Mouse (Mus musculus): Measurements from ENCODE around the gene Qrich1. TPM values are rescaled to one million over a fixed set of nuclear protein-coding genes. Genes with fewer than 3 reads are reported as not detected.
A peak's percentile ranks its signal among the peaks of the same experiment; 100 is the strongest.

The Qrich1 gene
- polyA plus RNA-seq, 1 experiment: not detected

DNA sequence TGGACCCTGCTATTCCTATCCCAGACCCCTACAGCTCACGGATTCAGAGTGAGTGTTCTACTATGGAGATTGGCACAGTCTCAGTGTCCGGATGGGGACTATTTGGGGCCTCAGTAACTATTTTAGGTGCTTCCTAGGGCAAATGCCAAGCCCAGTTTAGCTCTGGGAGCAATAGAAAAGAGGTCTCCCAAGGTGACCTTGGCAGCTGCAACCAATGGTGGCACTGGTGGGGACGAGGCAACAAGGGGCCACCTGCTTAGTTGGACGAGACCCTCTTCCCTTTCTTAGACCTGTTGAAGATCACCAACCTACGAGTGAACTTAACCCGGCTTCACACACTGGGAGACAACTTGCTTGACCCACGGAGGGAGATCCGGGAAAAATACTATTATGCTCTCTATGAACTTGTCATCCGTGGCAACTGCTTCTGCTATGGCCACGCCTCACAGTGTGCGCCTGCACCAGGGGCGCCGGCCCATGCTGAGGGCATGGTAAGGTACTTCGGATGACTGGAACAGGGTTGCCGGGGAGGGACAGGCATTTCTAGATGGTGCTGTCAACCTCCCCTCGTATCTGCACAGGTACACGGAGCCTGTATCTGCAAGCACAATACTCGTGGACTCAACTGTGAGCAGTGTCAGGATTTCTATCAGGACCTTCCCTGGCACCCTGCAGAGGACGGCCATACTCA lies 34.9 kb upstream of the Qrich1 start:
- Histone ChIP-seq H3K27ac (ENCODE audit: insufficient read depth, low read depth, low read length) (no peak overlapping the region), H3K4me3 (ENCODE audit: insufficient read depth, low read depth, low read length) (no peak overlapping the region), H3K4me1 (ENCODE audit: control insufficient read depth, insufficient read depth, low read length) (peaks cover 6% of the 10 kb centered on the region; the same call in 1 of the 2 replicates)
- TF ChIP-seq POLR2A (IDR thresholded peaks at IDR 0.05; ENCODE audit: insufficient read depth, low read depth, low read length) (no peak), CTCF (IDR thresholded peaks at IDR 0.05; ENCODE audit: insufficient read depth, low read depth, low read length) (no peak)
- 93% methylated on average over 19 of the region's 19 CpGs for WGBS

DNA sequence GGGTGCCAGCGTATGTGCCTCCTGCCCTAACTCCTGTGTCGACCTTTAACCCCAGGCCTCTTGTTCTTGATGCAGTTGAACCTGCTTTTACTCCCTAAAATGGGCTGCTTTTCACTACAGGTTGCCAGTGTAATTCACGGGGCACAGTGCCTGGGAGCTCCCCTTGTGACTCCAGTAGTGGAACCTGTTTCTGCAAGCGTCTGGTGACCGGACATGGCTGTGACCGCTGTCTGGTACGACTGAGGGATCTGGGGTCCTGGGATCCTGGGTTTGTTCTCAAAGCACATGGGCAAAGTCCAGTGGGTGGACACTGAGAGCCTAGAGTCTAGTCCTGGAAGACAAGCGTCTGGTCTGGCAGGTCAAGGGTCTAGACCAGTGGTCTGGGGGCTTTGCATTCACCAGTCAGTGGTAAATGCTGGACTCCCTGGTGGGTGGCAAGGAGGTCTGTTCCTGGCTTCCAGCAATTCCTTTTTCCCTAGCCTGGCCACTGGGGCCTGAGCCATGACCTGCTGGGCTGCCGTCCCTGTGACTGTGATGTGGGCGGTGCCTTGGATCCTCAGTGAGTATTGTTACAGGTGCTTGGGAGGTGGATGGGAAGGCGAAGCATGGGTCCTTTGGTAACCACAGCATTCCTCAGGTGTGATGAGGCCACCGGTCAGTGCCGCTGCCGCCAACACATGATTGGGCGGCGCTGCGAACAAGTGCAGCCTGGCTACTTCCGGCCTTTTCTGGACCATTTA lies 33.4 kb upstream of the Qrich1 start:
- Histone ChIP-seq H3K27ac (ENCODE audit: insufficient read depth, low read depth, low read length) (no peak overlapping the region), H3K4me1 (ENCODE audit: control insufficient read depth, insufficient read depth, low read length) (peaks cover 6% of the 10 kb centered on the region; the same call in 1 of the 2 replicates), H3K4me3 (ENCODE audit: insufficient read depth, low read depth, low read length) (no peak overlapping the region)
- TF ChIP-seq CTCF (IDR thresholded peaks at IDR 0.05; ENCODE audit: insufficient read depth, low read depth, low read length) (no peak), POLR2A (IDR thresholded peaks at IDR 0.05; ENCODE audit: insufficient read depth, low read depth, low read length) (no peak)
- WGBS: 94% methylated on average over 18 of the region's 18 CpGs

DNA sequence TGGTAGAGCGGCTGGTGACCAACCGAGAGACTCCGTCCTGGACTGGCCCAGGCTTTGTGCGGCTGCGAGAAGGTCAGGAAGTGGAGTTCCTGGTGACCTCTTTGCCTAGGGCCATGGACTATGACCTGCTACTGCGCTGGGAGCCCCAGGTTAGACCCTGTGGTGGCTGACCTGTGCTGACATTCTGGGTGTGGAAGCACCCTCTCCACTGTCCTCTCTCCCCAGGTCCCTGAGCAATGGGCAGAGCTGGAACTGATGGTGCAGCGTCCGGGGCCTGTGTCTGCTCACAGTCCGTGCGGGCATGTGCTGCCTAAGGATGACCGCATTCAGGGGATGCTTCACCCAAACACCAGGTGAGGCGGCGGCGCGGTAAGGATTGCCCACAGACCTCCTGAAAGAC lies 32.6 kb upstream of the Qrich1 start:
- Histone ChIP-seq H3K4me1 (ENCODE audit: control insufficient read depth, insufficient read depth, low read length) (0 out of 2 replicates have a peak, but pooled peaks cover 2% of the 10 kb centered on the region), H3K27ac (ENCODE audit: insufficient read depth, low read depth, low read length) (no peak overlapping the region), H3K4me3 (ENCODE audit: insufficient read depth, low read depth, low read length) (no peak overlapping the region)
- TF ChIP-seq POLR2A (IDR thresholded peaks at IDR 0.05; ENCODE audit: insufficient read depth, low read depth, low read length) (no peak), CTCF (IDR thresholded peaks at IDR 0.05; ENCODE audit: insufficient read depth, low read depth, low read length) (no peak)
- 95% methylated on average over 15 of the region's 15 CpGs for whole genome bisulfite sequencing

DNA sequence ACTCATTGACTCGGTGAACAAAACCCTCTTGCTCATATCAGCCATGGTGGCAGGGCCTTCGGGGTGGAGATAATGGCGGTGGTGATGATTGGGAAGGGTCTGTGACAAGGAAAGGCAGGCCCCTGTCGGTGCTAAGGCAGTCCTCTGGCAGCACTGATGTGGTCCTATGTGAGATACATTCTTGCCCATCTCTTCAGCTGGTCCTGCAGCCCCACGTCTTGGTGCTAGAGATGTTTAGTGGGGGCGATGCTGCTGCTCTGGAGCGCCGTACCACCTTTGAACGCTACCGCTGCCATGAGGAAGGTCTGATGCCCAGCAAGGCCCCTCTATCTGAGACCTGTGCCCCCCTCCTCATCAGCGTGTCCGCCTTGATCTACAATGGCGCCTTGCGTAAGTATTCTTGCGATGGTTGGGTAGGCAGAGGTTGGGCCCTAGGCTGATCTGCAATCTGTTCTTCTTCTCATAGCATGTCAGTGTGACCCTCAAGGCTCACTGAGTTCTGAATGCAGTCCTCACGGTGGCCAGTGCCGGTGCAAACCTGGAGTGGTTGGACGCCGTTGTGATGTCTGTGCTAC lies 31.2 kb upstream of the Qrich1 start:
- no peak for TF ChIP-seq POLR2A (IDR thresholded peaks at IDR 0.05; ENCODE audit: insufficient read depth, low read depth, low read length)
- no peak for TF ChIP-seq CTCF (IDR thresholded peaks at IDR 0.05; ENCODE audit: insufficient read depth, low read depth, low read length)
- WGBS: 95% methylated on average over 19 of the region's 19 CpGs
- no peak overlapping the region for H3K27ac ChIP-seq (ENCODE audit: insufficient read depth, low read depth, low read length)
- no peak overlapping the region for H3K4me3 ChIP-seq (ENCODE audit: insufficient read depth, low read depth, low read length)
- peaks cover 4% of the 10 kb centered on the region for H3K4me1 ChIP-seq (ENCODE audit: control insufficient read depth, insufficient read depth, low read length)

DNA sequence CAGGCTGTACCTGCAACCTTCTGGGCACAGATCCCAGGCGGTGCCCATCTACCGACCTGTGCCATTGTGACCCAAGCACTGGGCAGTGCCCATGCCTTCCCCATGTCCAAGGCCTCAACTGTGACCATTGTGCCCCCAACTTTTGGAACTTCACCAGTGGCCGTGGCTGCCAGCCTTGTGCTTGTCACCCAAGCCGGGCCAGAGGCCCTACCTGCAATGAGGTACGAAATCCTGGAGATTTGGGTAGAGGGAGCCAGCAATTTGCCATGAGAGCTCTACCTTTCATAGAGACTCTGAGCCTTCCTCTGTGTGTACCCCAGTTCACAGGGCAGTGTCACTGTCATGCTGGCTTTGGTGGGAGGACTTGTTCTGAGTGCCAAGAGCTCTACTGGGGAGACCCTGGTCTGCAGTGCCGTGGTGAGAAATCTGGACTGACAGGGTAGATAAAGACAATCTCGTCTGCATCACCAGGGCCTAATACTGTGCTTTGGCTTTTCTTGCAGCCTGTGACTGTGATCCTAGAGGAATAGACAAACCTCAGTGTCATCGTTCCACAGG lies 29.6 kb upstream of the Qrich1 start:
- 93% methylated on average over 8 of the region's 8 CpGs for WGBS
- H3K4me3 ChIP-seq (ENCODE audit: insufficient read depth, low read depth, low read length): no peak overlapping the region
- TF ChIP-seq POLR2A (IDR thresholded peaks at IDR 0.05; ENCODE audit: insufficient read depth, low read depth, low read length): no peak
- TF ChIP-seq CTCF (IDR thresholded peaks at IDR 0.05; ENCODE audit: insufficient read depth, low read depth, low read length): no peak
- peaks cover 10% of the 10 kb centered on the region for H3K4me1 ChIP-seq (ENCODE audit: control insufficient read depth, insufficient read depth, low read length)
- no peak overlapping the region for H3K27ac ChIP-seq (ENCODE audit: insufficient read depth, low read depth, low read length)

DNA sequence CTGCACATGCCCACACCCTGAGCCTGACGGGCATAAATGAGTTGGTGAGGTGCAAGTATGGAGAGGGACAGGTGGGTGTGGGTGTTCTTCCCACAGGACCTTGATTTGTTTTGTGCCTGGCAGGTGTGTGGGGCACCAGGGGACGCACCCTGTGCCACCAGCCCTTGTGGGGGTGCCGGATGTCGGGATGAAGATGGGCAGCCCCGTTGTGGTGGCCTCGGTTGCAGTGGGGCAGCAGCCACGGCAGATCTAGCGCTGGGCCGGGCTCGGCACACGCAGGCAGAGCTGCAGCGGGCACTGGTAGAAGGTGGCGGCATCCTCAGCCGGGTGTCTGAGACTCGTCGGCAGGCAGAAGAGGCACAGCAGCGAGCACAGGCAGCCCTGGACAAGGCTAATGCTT lies 28.2 kb upstream of the Qrich1 start:
- Histone ChIP-seq H3K4me1 (ENCODE audit: control insufficient read depth, insufficient read depth, low read length) (peaks cover 20% of the 10 kb centered on the region), H3K4me3 (ENCODE audit: insufficient read depth, low read depth, low read length) (no peak overlapping the region), H3K27ac (ENCODE audit: insufficient read depth, low read depth, low read length) (no peak overlapping the region)
- TF ChIP-seq CTCF (IDR thresholded peaks at IDR 0.05; ENCODE audit: insufficient read depth, low read depth, low read length) (no peak), POLR2A (IDR thresholded peaks at IDR 0.05; ENCODE audit: insufficient read depth, low read depth, low read length) (no peak)
- WGBS: 91% methylated on average over 17 of the region's 17 CpGs

DNA sequence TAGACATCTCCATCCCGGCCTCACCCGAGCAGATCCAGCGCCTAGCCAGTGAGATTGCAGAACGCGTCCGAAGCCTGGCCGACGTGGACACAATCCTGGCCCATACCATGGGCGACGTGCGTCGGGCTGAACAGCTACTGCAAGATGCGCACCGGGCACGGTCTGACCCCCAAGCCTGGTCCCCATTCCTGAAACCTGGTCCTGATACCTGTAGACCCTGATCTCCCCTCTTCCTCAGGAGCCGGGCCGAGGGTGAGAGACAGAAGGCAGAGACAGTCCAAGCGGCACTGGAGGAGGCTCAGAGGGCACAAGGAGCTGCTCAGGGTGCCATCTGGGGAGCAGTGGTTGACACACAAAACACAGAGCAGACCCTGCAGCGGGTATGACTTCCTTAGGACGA lies 27.4 kb upstream of the Qrich1 start:
- Histone ChIP-seq H3K4me3 (ENCODE audit: insufficient read depth, low read depth, low read length) (no peak overlapping the region), H3K27ac (ENCODE audit: insufficient read depth, low read depth, low read length) (no peak overlapping the region), H3K4me1 (ENCODE audit: control insufficient read depth, insufficient read depth, low read length) (peaks cover 20% of the 10 kb centered on the region)
- no peak for TF ChIP-seq CTCF (IDR thresholded peaks at IDR 0.05; ENCODE audit: insufficient read depth, low read depth, low read length)
- no peak for TF ChIP-seq POLR2A (IDR thresholded peaks at IDR 0.05; ENCODE audit: insufficient read depth, low read depth, low read length)
- WGBS: 96% methylated on average over 20 of the region's 20 CpGs

DNA sequence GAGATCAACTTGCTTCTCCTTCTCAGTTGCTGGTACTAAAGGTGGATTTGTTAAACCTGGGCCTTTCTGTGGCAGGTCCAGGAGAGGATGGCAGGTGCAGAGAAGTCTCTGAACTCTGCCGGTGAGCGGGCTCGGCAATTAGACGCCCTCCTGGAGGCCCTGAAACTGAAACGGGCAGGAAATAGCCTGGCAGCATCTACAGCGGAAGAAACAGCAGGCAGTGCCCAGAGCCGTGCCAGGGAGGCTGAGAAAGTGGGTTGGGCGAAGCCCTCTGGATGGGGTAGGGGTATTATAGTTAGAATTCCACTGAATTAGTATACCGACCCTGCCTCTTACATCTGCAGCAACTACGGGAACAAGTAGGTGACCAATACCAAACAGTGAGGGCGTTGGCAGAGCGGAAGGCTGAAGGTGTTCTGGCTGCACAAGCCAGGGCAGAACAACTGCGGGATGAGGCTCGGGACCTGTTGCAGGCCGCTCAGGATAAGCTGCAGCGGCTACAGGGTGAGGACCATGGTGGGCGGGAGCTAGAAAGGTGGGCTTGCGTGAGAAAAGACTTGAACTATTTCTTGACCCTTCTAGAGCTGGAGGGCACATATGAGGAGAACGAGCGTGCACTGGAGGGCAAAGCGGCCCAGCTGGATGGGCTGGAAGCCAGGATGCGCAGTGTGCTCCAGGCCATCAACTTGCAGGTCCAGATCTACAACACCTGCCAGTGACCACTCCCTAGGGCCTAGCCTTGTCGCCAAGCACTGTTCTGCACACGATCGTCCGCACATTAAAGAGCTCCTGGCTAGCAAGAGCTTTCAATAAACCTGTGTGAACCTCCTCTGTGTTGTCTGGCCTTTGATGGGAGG lies 26.7 kb upstream of the Qrich1 start:
- WGBS: 55% methylated on average over 26 of the region's 26 CpGs
- H3K4me3 ChIP-seq (ENCODE audit: insufficient read depth, low read depth, low read length): peak overlapping the region; percentile 81
- H3K27ac ChIP-seq (ENCODE audit: insufficient read depth, low read depth, low read length): peak overlapping the region; percentile 82
- peaks cover 20% of the 10 kb centered on the region for H3K4me1 ChIP-seq (ENCODE audit: control insufficient read depth, insufficient read depth, low read length)
- TF ChIP-seq CTCF (IDR thresholded peaks at IDR 0.05; ENCODE audit: insufficient read depth, low read depth, low read length) (no peak), POLR2A (IDR thresholded peaks at IDR 0.05; ENCODE audit: insufficient read depth, low read depth, low read length) (no peak)
